Mouse (Mus musculus) Muller cell, postnatal 12 days (primary cell): ENCODE data around the gene 4930469K13Rik.
A peak's percentile ranks its signal among the peaks of the same experiment; 100 is the strongest.

Experiments
- DNase-seq: peaks from one replicate; pipeline ENCODE4 v3.0.0-alpha.2; 2015; ENCODE audit errors: inconsistent ontology term

The 4930469K13Rik gene

GRCm38 (mm10) chr11:33980146-33980545, 118.2 kb downstream of the 4930469K13Rik start:
- DNase-seq = no peak

GRCm38 (mm10) chr11:33975121-33975520, 123.2 kb downstream of the 4930469K13Rik start:
- no peak for DNase-seq

- DNase-seq = no peak
These were observed 123.9 kb downstream of the 4930469K13Rik start for GRCm38 (mm10) chr11:33974341-33975040.

- DNase-seq = peak; percentile 62
These were observed 126.2 kb downstream of the 4930469K13Rik start for GRCm38 (mm10) chr11:33972114-33972513.

GRCm38 (mm10) chr11:33969199-33969598, 129.2 kb downstream of the 4930469K13Rik start:
- no peak for DNase-seq

- DNase-seq = no peak
These were observed 130.6 kb downstream of the 4930469K13Rik start for GRCm38 (mm10) chr11:33967708-33968107.

- DNase-seq = no peak
These were observed 133.0 kb downstream of the 4930469K13Rik start for GRCm38 (mm10) chr11:33965380-33965779.

- peak; percentile 11 for DNase-seq
These were observed 135.5 kb downstream of the 4930469K13Rik start, which contains the start of gene Kcnmb1 for GRCm38 (mm10) chr11:33962688-33963407. Kcnmb1 (plus strand) TSS chr11:33963013.

GRCm38 (mm10) chr11:33962178-33962577, 136.2 kb downstream of the 4930469K13Rik start:
- DNase-seq = no peak

- no peak for DNase-seq
These were observed 139.6 kb downstream of the 4930469K13Rik start for GRCm38 (mm10) chr11:33958713-33959112.

- no peak for DNase-seq
These were observed 140.8 kb downstream of the 4930469K13Rik start for GRCm38 (mm10) chr11:33957595-33957994.

- no peak for DNase-seq
These were observed 141.7 kb downstream of the 4930469K13Rik start for GRCm38 (mm10) chr11:33956623-33957022.

- DNase-seq = no peak
These were observed 142.4 kb downstream of the 4930469K13Rik start for GRCm38 (mm10) chr11:33955982-33956381.

- no peak for DNase-seq
These were observed 146.4 kb downstream of the 4930469K13Rik start for GRCm38 (mm10) chr11:33951684-33952625.

GRCm38 (mm10) chr11:33951155-33951554, 147.2 kb downstream of the 4930469K13Rik start:
- DNase-seq = peak; percentile 7

GRCm38 (mm10) chr11:33946501-33946900, 151.9 kb downstream of the 4930469K13Rik start:
- no peak for DNase-seq

GRCm38 (mm10) chr11:33944786-33945328, 153.5 kb downstream of the 4930469K13Rik start:
- no peak for DNase-seq

- DNase-seq = no peak
These were observed 154.1 kb downstream of the 4930469K13Rik start for GRCm38 (mm10) chr11:33944067-33944785.

GRCm38 (mm10) chr11:33943565-33943964, 154.8 kb downstream of the 4930469K13Rik start:
- no peak for DNase-seq

GRCm38 (mm10) chr11:33939456-33940113, 158.8 kb downstream of the 4930469K13Rik start:
- DNase-seq = no peak
